28 mouse cellular contexts compared by ENCODE assay signal in the genomic region with DNA sequence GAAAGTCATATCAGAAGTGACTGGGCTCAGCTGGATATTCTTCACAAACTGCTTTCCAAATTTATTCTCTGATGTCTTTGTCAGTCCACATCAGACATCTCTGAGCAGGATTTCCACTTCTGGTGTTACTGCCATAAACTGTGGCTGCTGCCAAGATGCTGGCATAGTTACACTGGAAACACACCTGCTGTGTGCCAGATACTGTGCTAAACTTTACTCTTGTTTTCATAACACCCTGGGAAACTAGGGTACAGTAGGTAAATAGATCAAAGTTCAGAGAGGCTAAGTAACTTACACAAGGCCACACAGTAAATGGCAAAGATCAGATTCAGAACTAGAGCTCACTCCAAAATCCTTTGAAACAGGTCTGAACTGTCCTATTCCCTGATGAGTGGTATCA. TPM values are rescaled to one million over a fixed set of nuclear protein-coding genes. Genes with fewer than 3 reads are reported as not detected.
DNase-seq lines count a peak whose midpoint lies in the region.
"Had no signal": no experiment of that assay in that cellular context is flagged by ENCODE, and none has a peak within 500 bp of the region (broad histone marks: within the 10 kb centered on the region; RNA-seq: fewer than 3 reads in every experiment).

No protein-coding gene starts in this region.

- peak; percentile 4 for DNase-seq in right cerebral cortex, postnatal 14 days
- DNase-seq in right cerebral cortex, postnatal 25 days, result no peak
- DNase-seq in brain, adult 2 months (ENCODE audit: low read depth, low spot score), result peak; percentile 49
- DNase-seq in large intestine, adult 2 months (ENCODE audit: low read depth, low spot score), result peak; percentile 32
- DNase-seq in embryo, embryonic 11 days, result no peak
- DNase-seq in heart, postnatal 25 days (ENCODE audit: low spot score), result no peak
- DNase-seq: adrenal gland, adult 8-10 months; adrenal gland, postnatal 14 days; adrenal gland, postnatal 36 days; cerebellum, adult 11 months; cerebellum, adult 18-20 months; cerebellum, adult 8-10 months; cerebellum, adult 9-11 months; cerebellum, postnatal 14 days; cerebellum, postnatal 36 days had no signal

- intact Hi-C loops in heart, postnatal 25 days (cut with DNase I), result loop anchor here (10.0 kb wide), 1 partner anchor 466 kb away; a partner anchor contains a TSS

RNA-seq across cellular contexts. Expression of a gene that starts 36.4 kb away (rescaled TPM):
- not detected in 2 replicates for polyA plus RNA-seq in large intestine, adult 2 months (2012; rRNA removed)
- total RNA-seq in heart, postnatal 25 days (2021), result not detected
- total RNA-seq: adrenal gland, adult 18-20 months; adrenal gland, adult 8-10 months; adrenal gland, postnatal 14 days; adrenal gland, postnatal 36 days; common myeloid progenitor, adult 5-6 weeks; ES-E14; MEL had no signal
- polyA plus RNA-seq: brain, embryonic 14.5 days; C2C12; embryonic facial prominence, embryonic 10.5 days; embryonic facial prominence, embryonic 12.5 days; embryonic facial prominence, embryonic 14.5 days; forebrain, embryonic 10.5 days; forebrain, embryonic 12.5 days; forebrain, embryonic 14.5 days; forebrain, embryonic 16.5 days had no signal

RNA-seq across cellular contexts. Expression of a gene that starts 59.8 kb away (rescaled TPM):
- polyA plus RNA-seq in large intestine, adult 2 months (2012; rRNA removed), result 32.1 and 36.8 TPM in 2 replicates
- total RNA-seq in heart, postnatal 25 days (2021), result not detected
- total RNA-seq: adrenal gland, adult 8-10 months; adrenal gland, postnatal 14 days; adrenal gland, postnatal 36 days; common myeloid progenitor, adult 5-6 weeks; MEL had no signal
- polyA plus RNA-seq: brain, embryonic 14.5 days; C2C12; embryonic facial prominence, embryonic 10.5 days; forebrain, embryonic 10.5 days; forebrain, embryonic 12.5 days had no signal

Comparison
In these comparisons a context has a peak if more than half of its experiments do, and no peak if none do; other contexts are left out.
1. DNase-seq: peak in right cerebral cortex, postnatal 14 days (single experiment), brain, adult 2 months (single experiment) and large intestine, adult 2 months (single experiment); none in right cerebral cortex, postnatal 25 days (single experiment), embryo, embryonic 11 days (single experiment) and heart, postnatal 25 days (single experiment).